In genomic region chr3:103335371-103335770, GRCm38 (mm10) we compare ENCODE assay signal across 24 mouse cellular contexts.
"Had no signal": no experiment of that assay in that cellular context is flagged by ENCODE, and none has a peak within 500 bp of the region (broad histone marks: within the 10 kb centered on the region; RNA-seq: fewer than 3 reads in every experiment).

No protein-coding gene starts in this region.

- H3K4me3 ChIP-seq: layer of hippocampus, adult 2 months; limb, embryonic 12.5 days; limb, embryonic 15.5 days; megakaryocyte, embryonic 14.5 days; midbrain, embryonic 10.5 days; midbrain, embryonic 13.5 days; myocyte; neural tube, embryonic 13.5 days had no signal

- H3K4me2 ChIP-seq: limb, embryonic 12.5 days; limb, embryonic 15.5 days; liver, embryonic 11.5 days; lung, embryonic 14.5 days; midbrain, embryonic 13.5 days; neural tube, embryonic 13.5 days had no signal

- DNase-seq: kidney, postnatal 25 days; layer of hippocampus, adult 9-11 months; left cerebral cortex, postnatal 4 days; liver, postnatal 0 days; lung, embryonic 14.5 days; retina, postnatal 1 day; right cerebral cortex, postnatal 25 days; spleen, adult 18-20 months; thymus, adult 18-20 months; thymus, postnatal 36 days had no signal

- H3K4me1 ChIP-seq: limb, embryonic 12.5 days; limb, embryonic 15.5 days; midbrain, embryonic 10.5 days; midbrain, embryonic 13.5 days; neural tube, embryonic 13.5 days had no signal

- H3K9ac ChIP-seq: limb, embryonic 12.5 days; limb, embryonic 15.5 days; liver, embryonic 14.5 days; liver, postnatal 0 days; lung, embryonic 14.5 days; midbrain, embryonic 13.5 days; neural tube, embryonic 13.5 days had no signal

- H3K9me3 ChIP-seq: limb, embryonic 12.5 days; limb, embryonic 15.5 days; megakaryocyte, embryonic 14.5 days; midbrain, embryonic 10.5 days; midbrain, embryonic 13.5 days; neural tube, embryonic 13.5 days had no signal

- ATAC-seq: liver, postnatal 0 days; lung, postnatal 0 days; midbrain, embryonic 13.5 days; midbrain, embryonic 16.5 days had no signal

- H3K27ac ChIP-seq: kidney, postnatal 0 days; layer of hippocampus, adult 2 months; limb, embryonic 12.5 days; limb, embryonic 15.5 days; liver, embryonic 14.5 days; macrophage; midbrain, embryonic 10.5 days; midbrain, embryonic 13.5 days; neural tube, embryonic 13.5 days had no signal

- H3K27me3 ChIP-seq: limb, embryonic 12.5 days; limb, embryonic 15.5 days; megakaryocyte, embryonic 14.5 days; midbrain, embryonic 13.5 days; neural tube, embryonic 13.5 days had no signal
